ENCODE assay signal across 22 mouse cellular contexts in the genomic region with DNA sequence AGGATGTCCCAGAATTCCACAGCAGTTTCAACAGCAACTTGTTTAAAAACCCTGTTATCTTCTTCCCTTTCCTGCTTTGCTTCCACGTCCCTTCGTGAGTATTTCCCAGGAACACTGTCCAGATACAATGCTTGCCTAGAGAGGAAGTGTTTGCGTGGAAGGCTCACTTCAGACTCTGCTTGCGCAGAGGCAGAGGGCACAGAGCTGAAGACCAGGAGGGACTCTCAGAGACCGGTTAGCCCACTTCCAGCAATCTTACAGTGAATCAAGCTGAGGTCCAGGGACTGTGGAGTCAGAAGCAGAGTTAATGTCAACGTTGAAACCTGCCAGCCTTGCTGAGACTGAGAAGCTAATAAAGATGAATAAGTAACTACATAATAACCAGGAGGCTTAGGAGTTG. TPM values are rescaled to one million over a fixed set of nuclear protein-coding genes. Genes with fewer than 3 reads are reported as not detected.
DNase-seq lines count a peak whose midpoint lies in the region; ATAC-seq and TF ChIP-seq lines count a peak whose summit lies in the region.
"Had no signal": no experiment of that assay in that cellular context is flagged by ENCODE, and none has a peak within 500 bp of the region (broad histone marks: within the 10 kb centered on the region; RNA-seq: fewer than 3 reads in every experiment).

No protein-coding gene starts in this region.

- H3K27ac ChIP-seq in heart, embryonic 10.5 days: peak overlapping the region; percentile 22; the same call in 1 of the 2 replicates
- 0 out of 2 replicates have a peak overlapping the region, but pooled peaks have one; percentile 24 for H3K27ac ChIP-seq in kidney, embryonic 16.5 days (ENCODE audit: low read length)
- H3K27ac ChIP-seq in kidney, adult 2 months (ENCODE audit: insufficient read depth, low read depth, low read length): no peak overlapping the region
- H3K27ac ChIP-seq in lung, postnatal 0 days (ENCODE audit: low read length): no peak overlapping the region
- peak overlapping the region; percentile 44; the same call in 1 of the 2 replicates for H3K27ac ChIP-seq in stomach, embryonic 15.5 days
- H3K27ac ChIP-seq: forebrain, embryonic 13.5 days; hindbrain, postnatal 0 days; left cerebral cortex, adult 2 months; midbrain, embryonic 12.5 days; neural tube, embryonic 15.5 days had no signal

- H3K4me3 ChIP-seq in heart, embryonic 10.5 days: no peak overlapping the region
- no peak overlapping the region for H3K4me3 ChIP-seq in kidney, embryonic 16.5 days (ENCODE audit: low read length)
- H3K4me3 ChIP-seq in kidney, adult 2 months (ENCODE audit: insufficient read depth, low read depth, low read length): no peak overlapping the region
- no peak overlapping the region for H3K4me3 ChIP-seq in lung, postnatal 0 days (ENCODE audit: low read depth, low read length)
- H3K4me3 ChIP-seq in stomach, embryonic 15.5 days (replicated peaks): no peak overlapping the region
- H3K4me3 ChIP-seq: forebrain, embryonic 13.5 days; left cerebral cortex, adult 2 months; midbrain, embryonic 12.5 days; neural tube, embryonic 15.5 days had no signal

- no peak for DNase-seq in heart, embryonic 10.5 days (ENCODE audit: low spot score)
- DNase-seq in heart, adult 8-10 months (ENCODE audit: low spot score): no peak
- DNase-seq in kidney, adult 2 months: no peak
- DNase-seq in lung, postnatal 0 days (ENCODE audit: low spot score): peak; percentile 17
- DNase-seq in lung, postnatal 4 days: no peak
- no peak for DNase-seq in testis, postnatal 14 days (ENCODE audit: low spot score)
- DNase-seq: adrenal gland, postnatal 14 days; cerebellum, adult 8-10 months; cerebellum, postnatal 36 days; kidney, adult 8-10 months; layer of hippocampus, adult 9-11 months; liver; lung, adult 2 months; right cerebral cortex, adult 18-20 months; right cerebral cortex, postnatal 4 days had no signal

- TF ChIP-seq POLR2A in kidney, adult 2 months (IDR thresholded peaks at IDR 0.05; ENCODE audit: low read depth, low read length): no peak

- 0 out of 2 replicates have a peak, but pooled peaks have one; percentile 31 for ATAC-seq in kidney, embryonic 16.5 days (ENCODE audit: low FRiP score, low TSS enrichment)
- peak; percentile 47; the same call in 1 of the 2 replicates for ATAC-seq in lung, postnatal 0 days
- ATAC-seq in stomach, embryonic 15.5 days (ENCODE audit: insufficient read depth, low FRiP score, low read depth): no peak
- ATAC-seq: forebrain, embryonic 13.5 days; hindbrain, postnatal 0 days had no signal

- peaks cover 3% of the 10 kb centered on the region; the same call in 1 of the 2 replicates for H3K4me1 ChIP-seq in heart, embryonic 10.5 days
- peaks cover 3% of the 10 kb centered on the region; the same call in 1 of the 2 replicates for H3K4me1 ChIP-seq in kidney, embryonic 16.5 days (ENCODE audit: insufficient read depth, low read length)
- H3K4me1 ChIP-seq in kidney, adult 2 months (ENCODE audit: control insufficient read depth, insufficient read depth, low read length): no peaks in the 10 kb centered on the region
- no peaks in the 10 kb centered on the region for H3K4me1 ChIP-seq in lung, postnatal 0 days (ENCODE audit: insufficient read depth, low read depth, low read length)
- H3K4me1 ChIP-seq in stomach, embryonic 15.5 days: no peaks in the 10 kb centered on the region
- H3K4me1 ChIP-seq: forebrain, embryonic 13.5 days; midbrain, embryonic 12.5 days; neural tube, embryonic 15.5 days had no signal

- no peaks in the 10 kb centered on the region for H3K27me3 ChIP-seq in heart, embryonic 10.5 days (ENCODE audit: insufficient read depth, poor library complexity, severe bottlenecking)
- H3K27me3 ChIP-seq in kidney, embryonic 16.5 days (ENCODE audit: insufficient read depth, low read length): no peaks in the 10 kb centered on the region
- H3K27me3 ChIP-seq in kidney, adult 2 months (replicated peaks; ENCODE audit: control insufficient read depth, insufficient read depth, low read length): no peaks in the 10 kb centered on the region
- H3K27me3 ChIP-seq in lung, postnatal 0 days (replicated peaks; ENCODE audit: insufficient read depth, low read length): no peaks in the 10 kb centered on the region
- H3K27me3 ChIP-seq in stomach, embryonic 15.5 days (replicated peaks): no peaks in the 10 kb centered on the region
- H3K27me3 ChIP-seq: forebrain, embryonic 13.5 days; midbrain, embryonic 12.5 days; neural tube, embryonic 15.5 days had no signal

- H3K4me2 ChIP-seq in kidney, embryonic 16.5 days (replicated peaks; ENCODE audit: low read depth, low read length): no peak overlapping the region
- no peak overlapping the region for H3K4me2 ChIP-seq in lung, postnatal 0 days (replicated peaks; ENCODE audit: low read depth, low read length)
- H3K4me2 ChIP-seq in stomach, embryonic 15.5 days: no peak overlapping the region
- H3K4me2 ChIP-seq: forebrain, embryonic 13.5 days; midbrain, embryonic 12.5 days; neural tube, embryonic 15.5 days had no signal

- H3K36me3 ChIP-seq in heart, embryonic 10.5 days: no peaks in the 10 kb centered on the region
- H3K36me3 ChIP-seq in kidney, embryonic 16.5 days (ENCODE audit: insufficient read depth, low read length): no peaks in the 10 kb centered on the region
- no peaks in the 10 kb centered on the region for H3K36me3 ChIP-seq in kidney, adult 2 months (ENCODE audit: control insufficient read depth, insufficient read depth, low read length)
- H3K36me3 ChIP-seq in lung, postnatal 0 days (ENCODE audit: insufficient read depth, low read length): no peaks in the 10 kb centered on the region
- no peaks in the 10 kb centered on the region for H3K36me3 ChIP-seq in stomach, embryonic 15.5 days
- H3K36me3 ChIP-seq: midbrain, embryonic 12.5 days; neural tube, embryonic 15.5 days had no signal

- no peaks in the 10 kb centered on the region for H3K9me3 ChIP-seq in heart, embryonic 10.5 days
- 0 out of 2 replicates have a peak, but pooled peaks cover 2% of the 10 kb centered on the region for H3K9me3 ChIP-seq in kidney, embryonic 16.5 days (ENCODE audit: low read length)
- H3K9me3 ChIP-seq in lung, postnatal 0 days (ENCODE audit: low read length): no peaks in the 10 kb centered on the region
- H3K9me3 ChIP-seq in stomach, embryonic 15.5 days: no peaks in the 10 kb centered on the region
- H3K9me3 ChIP-seq: forebrain, embryonic 13.5 days; midbrain, embryonic 12.5 days; neural tube, embryonic 15.5 days had no signal

- TF ChIP-seq EP300 in lung, postnatal 0 days (IDR thresholded peaks at IDR 0.05): no peak

- WGBS in heart, embryonic 10.5 days: 39% methylated on average over 6 of the region's 6 CpGs
- 52% methylated on average over 6 of the region's 6 CpGs for WGBS in kidney, embryonic 16.5 days
- 43% methylated on average over 6 of the region's 6 CpGs for WGBS in kidney, adult 2 months
- 20% methylated on average over 6 of the region's 6 CpGs for WGBS in lung, postnatal 0 days
- WGBS in stomach, embryonic 15.5 days: 38% methylated on average over 6 of the region's 6 CpGs

- no peak for TF ChIP-seq CTCF in kidney, adult 2 months (conservative IDR thresholded peaks at IDR 0.05; ENCODE audit: insufficient read depth, insufficient read length, low read depth, low read length)
- TF ChIP-seq CTCF in lung, postnatal 0 days (IDR thresholded peaks at IDR 0.05): no peak

- H3K9ac ChIP-seq in kidney, embryonic 16.5 days (replicated peaks; ENCODE audit: low read length): no peak overlapping the region
- H3K9ac ChIP-seq in lung, postnatal 0 days (replicated peaks; ENCODE audit: low read depth): no peak overlapping the region
- H3K9ac ChIP-seq in stomach, embryonic 15.5 days: no peak overlapping the region
- H3K9ac ChIP-seq: forebrain, embryonic 13.5 days; midbrain, embryonic 12.5 days; neural tube, embryonic 15.5 days had no signal

RNA-seq across cellular contexts. Expression of gene Ypel5, which starts 41.6 kb away (rescaled TPM):
- 34.7 and 44.9 TPM in 2 replicates for polyA plus RNA-seq in heart, embryonic 10.5 days (2016; fragmentation: Nextera tagmentation; extraction: Ambion mirVana)
- 10 to 100 TPM; 36.9 to 46.5 (median 44.0) TPM for total RNA-seq in heart, adult 8-10 months (2022)
- polyA plus RNA-seq in kidney, embryonic 16.5 days (2015; fragmentation: Nextera tagmentation; extraction: Ambion mirVana): 45.9 and 46.7 TPM in 2 replicates
- 24.4 and 27.7 TPM in 2 replicates for polyA plus RNA-seq in kidney, adult 2 months (2012; rRNA removed)
- polyA plus RNA-seq in lung, postnatal 0 days (2015; fragmentation: Nextera tagmentation; extraction: Ambion mirVana): 100.0 and 109 TPM in 2 replicates
- 40.6 and 41.7 TPM in 2 replicates for polyA plus RNA-seq in stomach, embryonic 15.5 days (2015; fragmentation: Nextera tagmentation; extraction: Ambion mirVana)

Comparison
In these comparisons a context has a peak if more than half of its experiments do, and no peak if none do; other contexts are left out.
1. H3K27ac ChIP-seq: peak in heart, embryonic 10.5 days (single experiment), kidney, embryonic 16.5 days (single experiment) and stomach, embryonic 15.5 days (single experiment); none in kidney, adult 2 months (single experiment) and lung, postnatal 0 days (single experiment).